Mouse (Mus musculus) layer of hippocampus, postnatal 36 days (tissue): ENCODE data around the gene Slc9b2. TPM values are rescaled to one million over a fixed set of nuclear protein-coding genes. Genes with fewer than 3 reads are reported as not detected.

ENCODE experiments used
- DNase-seq, 2 experiments: peaks; one replicate each; pipeline ENCODE4 v3.0.0; 2022
- total RNA-seq, 2 experiments: library from RNA; stranded (reverse); gene quantifications; 2 replicates each; pipeline ENCODE4 v1.2.3; 2021

Slc9b2 gene
- total RNA-seq: 1 to 10 TPM; 2.7 to 3.9 TPM

GRCm38 (mm10) chr3:135307411-135308259 is at the start of gene Slc9b2:
Gene Slc9b2 (plus strand): TSS chr3:135307700.
- no peak for DNase-seq

- DNase-seq: no peak
Observed at GRCm38 (mm10) chr3:135258919-135259318, 48.6 kb upstream of the Slc9b2 start.

- DNase-seq: no peak
Observed at GRCm38 (mm10) chr3:135260233-135260632, 47.3 kb upstream of the Slc9b2 start.

- DNase-seq: no peak
Observed at GRCm38 (mm10) chr3:135268616-135269015, 38.9 kb upstream of the Slc9b2 start.

- no peak for DNase-seq
Observed at GRCm38 (mm10) chr3:135269391-135269990, 38.0 kb upstream of the Slc9b2 start.

- DNase-seq: no peak
Observed at GRCm38 (mm10) chr3:135272627-135273026, 34.9 kb upstream of the Slc9b2 start.

GRCm38 (mm10) chr3:135273047-135273446 is 34.5 kb upstream of the Slc9b2 start:
- no peak for DNase-seq

GRCm38 (mm10) chr3:135280160-135280559 is 27.3 kb upstream of the Slc9b2 start:
- no peak for DNase-seq

GRCm38 (mm10) chr3:135280669-135281415 is 26.7 kb upstream of the Slc9b2 start, which contains the start of gene Bdh2:
Gene Bdh2 (plus strand): TSS chr3:135281221.
- peak; percentile 67 to 73 for DNase-seq

- no peak for DNase-seq
Observed at GRCm38 (mm10) chr3:135281701-135282100, 25.8 kb upstream of the Slc9b2 start.

GRCm38 (mm10) chr3:135285256-135285655 is 22.2 kb upstream of the Slc9b2 start:
- DNase-seq: no peak

- DNase-seq: no peak
Observed at GRCm38 (mm10) chr3:135285807-135286206, 21.7 kb upstream of the Slc9b2 start.

- DNase-seq: no peak
Observed at GRCm38 (mm10) chr3:135288138-135288750, 19.3 kb upstream of the Slc9b2 start.

- no peak for DNase-seq
Observed at GRCm38 (mm10) chr3:135289148-135289547, 18.4 kb upstream of the Slc9b2 start.

- peak; percentile 23 to 34 for DNase-seq
Observed at GRCm38 (mm10) chr3:135290249-135290894, 17.1 kb upstream of the Slc9b2 start.

GRCm38 (mm10) chr3:135293703-135294102 is 13.8 kb upstream of the Slc9b2 start:
- DNase-seq: peak; percentile 44 to 48

- DNase-seq: no peak
Observed at GRCm38 (mm10) chr3:135295559-135295958, 11.9 kb upstream of the Slc9b2 start.

- no peak for DNase-seq
Observed at GRCm38 (mm10) chr3:135298560-135298959, 8.9 kb upstream of the Slc9b2 start.

- no peak for DNase-seq
Observed at GRCm38 (mm10) chr3:135300081-135300480, 7.4 kb upstream of the Slc9b2 start.

- DNase-seq: no peak
Observed at GRCm38 (mm10) chr3:135304060-135304459, 3.4 kb upstream of the Slc9b2 start.

- no peak for DNase-seq
Observed at GRCm38 (mm10) chr3:135304566-135304965, 2.9 kb upstream of the Slc9b2 start.

GRCm38 (mm10) chr3:135312916-135313491 is 5.5 kb downstream of the Slc9b2 start:
- no peak for DNase-seq
